Mouse (Mus musculus) olfactory bulb, adult 2 months (tissue): ENCODE measurements around the gene Cideb.

Experiments used
- CTCF ChIP-seq: fragments of 200-500 bp; IDR thresholded peaks from 2 replicates; pipeline ENCODE4 v1.5.1; 2012; ENCODE audit warnings: low read depth, mild to moderate bottlenecking, low read length, moderate library complexity; ENCODE audit not compliant: insufficient read depth
- POLR2A ChIP-seq: fragments of 200-500 bp; IDR thresholded peaks from 2 replicates; pipeline ENCODE4 v1.6.1; 2012; ENCODE audit warnings: mild to moderate bottlenecking, low read depth, low read length, moderate library complexity; ENCODE audit not compliant: insufficient read depth

GRCm38 (mm10) chr14:55730531-55731032 lies 27.7 kb downstream of the Cideb start:
- TF ChIP-seq CTCF (no peak), POLR2A (no peak)
